Mouse (Mus musculus): ENCODE results near the gene Coq4.
"Not testable (repeated sequence)": the region's sequence is repeated elsewhere in the genome, so short reads cannot be mapped to it uniquely, and the experiment has no call there.

Coq4 gene

DNA sequence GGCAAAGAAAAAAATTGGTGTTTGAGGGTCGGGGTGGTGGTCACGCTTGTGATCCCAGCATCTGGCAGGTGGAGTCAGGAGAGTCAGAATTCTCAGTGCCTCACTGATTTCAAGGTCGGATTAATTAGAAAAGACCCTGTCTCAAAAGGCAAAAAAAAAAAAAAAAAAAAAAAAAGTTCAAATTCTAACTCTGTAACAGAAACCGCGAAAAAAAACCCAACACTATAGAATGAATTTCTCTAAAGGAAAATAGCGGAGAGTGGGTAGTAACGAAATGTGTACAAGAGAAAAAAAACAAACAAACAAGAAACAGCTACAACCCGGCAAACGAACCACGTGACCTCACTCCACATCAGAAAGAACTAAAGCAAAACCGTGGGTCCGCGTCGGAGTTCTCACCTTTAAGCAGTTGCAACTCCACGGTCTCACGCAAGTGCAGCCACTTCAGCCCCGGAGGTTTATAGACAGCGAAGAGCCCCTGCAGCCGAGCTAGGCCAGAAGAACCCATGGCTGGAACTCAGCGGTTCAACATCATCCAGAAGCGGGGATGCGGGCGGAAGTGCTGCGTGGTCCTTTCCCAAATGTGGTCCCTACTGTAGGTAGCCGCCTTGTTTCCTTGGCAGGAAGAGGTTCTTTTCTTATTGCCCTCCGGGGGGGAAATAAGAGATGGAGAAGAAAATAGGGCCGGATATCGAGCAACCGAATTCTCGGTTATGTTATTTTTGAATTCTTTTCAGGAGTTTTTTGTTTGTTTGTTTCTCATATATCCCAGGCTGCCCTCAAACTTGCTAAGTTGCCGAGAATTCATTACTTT, at the start of gene Coq4:
Coq4 (plus strand) TSS at position 390 of the 814 bp plus-strand sequence.
- peak; percentile 93 for DNase-seq (ENCODE audit: low spot score)

DNA sequence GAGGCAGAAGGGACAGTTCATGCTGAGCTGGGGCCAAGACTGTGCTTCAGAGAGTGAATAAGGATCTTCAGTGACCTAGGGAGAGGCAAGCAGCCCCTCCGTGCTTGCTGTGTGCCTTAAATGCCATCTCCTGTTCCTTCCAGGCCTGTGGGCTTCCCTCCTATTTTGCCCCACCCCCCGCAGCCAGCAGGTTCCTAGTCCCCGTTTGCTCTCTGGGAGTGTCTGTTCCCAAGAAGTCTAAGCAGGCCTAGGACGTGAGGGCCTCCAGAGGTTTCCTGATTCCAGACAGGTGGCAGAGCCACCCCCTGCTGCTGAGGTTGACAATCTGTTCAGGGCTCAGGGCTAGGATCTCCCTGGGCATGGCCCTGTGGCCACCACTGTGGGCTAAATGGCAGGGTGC, 48.5 kb upstream of the Coq4 start:
- DNase-seq (ENCODE audit: low spot score): no peak

DNA sequence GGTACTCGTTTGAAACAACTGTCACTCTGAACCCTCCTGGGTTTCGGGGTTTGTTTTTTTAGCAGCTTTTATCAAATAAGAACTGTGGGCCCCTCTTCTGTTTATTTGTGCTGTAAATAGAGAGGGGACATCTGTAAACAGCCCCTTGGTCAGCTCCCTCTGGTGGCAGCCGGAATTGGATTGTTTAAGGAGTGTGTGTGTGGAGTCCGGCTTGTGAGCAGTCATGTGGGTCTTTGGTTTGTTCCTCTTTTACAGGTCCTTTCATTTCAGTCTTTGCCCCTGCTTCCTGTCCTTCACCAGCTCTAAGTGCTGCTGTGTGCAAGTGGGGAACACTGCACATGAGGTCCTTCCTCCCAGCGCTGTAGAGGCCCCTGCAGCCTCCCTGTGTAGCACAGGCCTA, 47.9 kb upstream of the Coq4 start:
- no peak for DNase-seq (ENCODE audit: low spot score)

DNA sequence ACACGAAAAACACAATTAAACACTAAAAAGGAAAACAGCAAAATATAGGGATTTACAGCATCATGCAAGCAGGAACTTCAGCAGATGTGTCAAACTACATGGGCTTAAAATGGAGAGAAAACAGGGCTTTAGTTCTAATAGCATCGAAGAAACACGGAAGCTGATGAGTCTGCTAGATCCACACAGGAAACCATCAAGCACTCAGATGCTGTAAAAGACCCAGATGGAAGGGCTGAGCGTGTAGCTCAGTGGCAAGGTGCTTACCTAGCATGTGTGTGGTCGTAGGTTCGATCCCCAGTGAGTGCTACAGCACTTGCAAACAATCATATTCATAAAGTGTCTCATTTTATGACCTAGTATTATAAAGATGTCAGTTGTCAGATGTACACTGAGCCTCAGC, 46.1 kb upstream of the Coq4 start:
- DNase-seq (ENCODE audit: low spot score): no peak

DNA sequence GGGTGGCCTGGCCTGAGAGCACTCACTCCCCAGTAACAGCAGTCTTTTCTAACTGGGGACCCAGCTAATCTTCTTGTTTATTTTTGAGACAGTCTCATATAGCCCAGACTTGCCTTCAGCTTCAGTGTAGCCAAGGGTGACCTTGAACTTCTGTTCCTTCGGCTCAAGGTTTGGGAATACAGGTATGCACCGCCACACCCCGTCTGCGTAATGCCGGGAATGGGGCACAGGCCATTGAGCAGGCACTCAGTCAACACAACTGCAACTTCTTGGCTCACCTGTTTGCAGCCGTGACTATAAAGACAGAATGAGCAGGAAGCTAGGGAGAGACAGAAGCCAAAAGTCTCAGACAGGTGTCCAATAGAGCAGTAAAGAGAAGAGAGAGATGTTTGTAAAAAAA, 43.0 kb upstream of the Coq4 start:
- DNase-seq (ENCODE audit: low spot score): no peak

DNA sequence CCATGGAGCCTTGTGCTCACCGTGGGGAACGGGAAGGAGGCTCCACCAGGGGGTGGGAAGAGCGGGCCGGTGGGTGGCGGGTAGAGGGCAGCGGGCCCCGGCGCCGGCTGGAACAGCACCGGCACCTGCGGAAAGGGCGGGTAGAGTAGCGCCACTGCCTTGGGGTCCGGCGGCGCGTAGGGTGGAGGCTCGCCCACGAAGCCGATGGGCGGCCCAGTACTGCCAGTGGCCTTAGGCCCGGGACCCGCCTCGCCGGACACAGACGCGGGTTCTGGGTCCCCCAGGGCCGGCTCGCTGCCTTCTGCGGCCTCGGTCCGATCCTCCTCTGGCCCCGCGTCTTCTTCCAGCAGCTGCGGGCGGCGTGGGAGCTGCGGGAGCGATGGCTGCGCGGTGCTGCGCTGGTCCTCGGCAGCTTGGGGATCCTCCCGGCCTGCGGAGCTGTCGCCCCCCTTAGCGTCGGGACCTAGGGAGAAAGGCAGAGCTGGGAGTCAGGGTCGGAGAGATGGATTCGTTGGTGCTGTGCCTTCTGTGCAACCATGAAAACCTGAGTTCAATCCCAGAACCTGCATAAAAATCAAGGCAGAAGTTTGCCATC, 40.0 kb upstream of the Coq4 start:
- DNase-seq (ENCODE audit: low spot score): no peak

DNA sequence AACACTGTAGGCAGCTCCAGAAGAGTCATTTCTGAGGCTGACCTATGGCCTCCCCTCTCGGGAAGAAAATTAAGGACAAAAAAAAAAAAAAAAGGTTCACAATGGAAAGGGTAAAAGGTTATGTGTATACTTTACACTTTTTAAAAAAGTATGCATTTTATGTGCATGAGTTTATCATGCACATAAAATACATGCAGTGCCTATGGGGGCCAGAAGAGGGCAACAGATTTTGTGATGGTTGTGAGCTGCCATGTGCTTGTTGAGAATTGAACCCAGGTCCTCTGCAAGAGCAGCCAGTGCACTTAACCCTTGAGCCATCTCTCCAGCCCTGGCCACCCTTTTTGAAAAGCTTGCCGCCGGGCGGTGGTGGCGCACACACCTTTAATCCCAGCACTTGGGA, 39.4 kb upstream of the Coq4 start:
- DNase-seq (ENCODE audit: low spot score): no peak

DNA sequence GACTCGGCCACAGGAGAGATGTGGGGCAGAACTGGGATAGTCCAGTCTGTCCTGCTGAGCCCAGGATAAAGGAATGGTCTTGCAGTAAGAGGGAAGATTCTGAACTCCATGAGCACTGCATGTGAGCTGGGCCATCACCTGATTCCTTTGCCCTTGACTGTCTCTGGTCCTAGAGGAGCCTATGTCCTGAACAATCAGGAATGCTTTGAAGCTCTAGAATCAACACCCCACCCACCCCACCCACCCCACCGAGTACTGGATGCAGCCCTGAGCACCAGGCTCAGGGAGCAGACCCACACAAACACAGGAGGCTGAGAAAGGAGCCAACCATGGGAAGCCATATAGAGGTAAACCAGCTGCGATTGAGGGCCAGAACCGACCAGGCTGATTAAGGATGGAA, 38.8 kb upstream of the Coq4 start:
- DNase-seq (ENCODE audit: low spot score): no peak

DNA sequence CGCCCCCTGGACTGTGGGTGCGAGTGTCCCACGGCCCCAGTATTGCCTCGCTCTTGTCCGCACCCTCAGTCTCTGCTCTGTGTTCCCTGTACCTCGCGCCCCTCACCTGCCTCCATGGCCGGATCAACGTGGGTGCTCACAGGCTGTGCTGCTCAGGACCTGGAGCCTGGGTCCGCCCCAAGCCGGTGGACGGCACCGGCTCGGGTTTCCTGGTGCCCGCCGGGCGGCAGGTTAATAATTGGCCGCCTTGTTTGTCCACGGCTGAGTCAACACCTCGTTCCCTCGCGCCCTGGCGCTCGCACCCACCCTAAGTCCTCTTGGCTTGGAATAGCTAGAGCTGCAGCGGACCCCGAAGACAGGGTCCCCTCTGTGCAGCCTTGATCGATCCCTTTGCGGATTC, 35.8 kb upstream of the Coq4 start, which contains the start of gene Gm13420:
Gm13420 (minus strand) TSS at position 189 of the 400 bp plus-strand sequence.
- peak; percentile 28 for DNase-seq (ENCODE audit: low spot score)

DNA sequence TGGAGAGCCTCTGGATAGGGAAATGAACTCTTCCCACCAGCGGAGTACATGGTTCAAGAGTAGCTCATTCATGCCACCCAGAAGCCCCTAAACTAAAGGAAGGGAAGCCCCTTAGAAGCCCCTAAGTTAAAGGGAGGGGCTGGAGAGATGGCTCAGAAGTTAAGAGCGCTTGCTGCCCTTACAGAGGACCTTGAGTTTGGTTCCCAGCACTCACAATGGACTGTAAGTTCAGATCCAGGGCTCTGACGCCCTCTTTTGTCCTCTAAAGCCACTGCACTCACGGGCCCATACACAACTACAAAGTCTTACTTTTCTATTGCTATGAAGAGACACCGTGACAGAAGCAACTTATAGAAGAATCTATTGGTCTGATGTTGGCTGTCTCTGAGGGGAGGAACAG, 34.9 kb upstream of the Coq4 start:
- no peak for DNase-seq (ENCODE audit: low spot score)

DNA sequence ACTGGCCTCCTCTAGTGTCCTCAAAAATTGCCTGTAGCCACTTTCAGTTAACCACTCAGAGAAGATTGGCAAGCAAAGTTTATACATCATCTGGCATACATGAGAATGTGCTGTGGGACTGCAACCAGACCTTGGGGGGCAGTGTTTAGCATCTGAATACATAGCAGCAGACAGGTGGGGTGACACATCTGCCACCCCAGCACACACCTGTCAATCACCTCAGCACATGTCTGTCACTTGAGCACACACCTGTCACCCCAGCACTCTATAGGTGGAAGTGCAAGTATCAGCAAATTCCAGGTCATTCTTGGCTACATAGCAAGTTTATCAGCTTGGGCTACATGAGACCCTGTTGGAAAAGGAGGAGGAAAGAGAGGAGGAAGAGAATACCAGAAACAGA, 31.6 kb upstream of the Coq4 start:
- no peak for DNase-seq (ENCODE audit: low spot score)

DNA sequence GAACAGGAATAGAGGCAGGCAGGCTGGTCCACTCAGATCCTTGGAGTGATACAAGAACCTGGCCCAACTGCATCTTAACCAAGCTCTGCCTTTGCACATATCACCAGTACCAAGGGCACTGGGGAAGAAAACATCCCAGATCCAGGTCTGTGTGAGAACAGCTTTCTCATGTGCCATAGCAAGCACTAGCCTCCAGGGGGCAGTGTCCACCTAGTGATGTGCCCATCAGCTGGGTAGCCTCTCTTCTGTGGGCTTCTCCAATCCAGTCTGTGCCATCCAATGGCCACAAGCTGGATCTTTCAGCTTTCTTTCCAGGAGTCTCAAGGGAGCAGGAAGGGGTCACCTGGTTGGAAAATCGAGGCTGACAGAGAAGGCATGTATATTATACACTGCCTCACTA, 22.5 kb upstream of the Coq4 start:
- peak; percentile 69 for DNase-seq (ENCODE audit: low spot score)

DNA sequence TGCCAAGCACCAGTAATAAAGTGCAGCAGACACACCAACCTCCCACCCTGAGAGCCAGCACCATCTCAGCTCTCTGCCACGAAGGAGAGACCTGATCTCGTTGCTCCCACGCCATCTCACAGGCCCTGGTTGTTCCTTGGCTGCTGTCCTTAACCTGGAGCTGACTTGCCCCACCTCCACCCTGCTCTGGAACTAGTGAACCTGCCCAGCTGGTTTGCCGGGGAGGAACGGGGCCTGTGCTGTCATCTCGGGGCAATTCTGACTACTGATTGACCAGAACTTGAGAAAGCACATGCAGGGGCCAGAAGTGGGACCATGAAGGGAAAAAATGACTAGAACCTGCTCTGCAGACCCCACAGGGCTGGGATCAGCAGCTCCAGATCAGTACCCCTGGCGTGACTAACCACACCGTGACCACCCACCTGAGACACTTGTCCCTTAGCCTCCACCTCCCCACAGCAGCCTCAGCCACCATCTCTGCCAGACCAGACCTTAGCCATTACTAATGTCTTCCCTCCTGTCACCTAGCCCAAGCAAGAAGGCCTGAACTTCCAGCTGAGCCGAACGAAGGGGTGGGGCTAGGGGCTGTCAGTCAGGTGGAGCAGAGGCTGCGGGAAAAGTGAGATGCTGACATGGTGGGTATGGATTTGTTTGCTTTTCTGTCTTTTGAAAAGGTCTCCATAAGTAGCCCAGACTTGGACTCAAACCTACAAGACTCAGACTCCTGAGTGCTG, 19.1 kb upstream of the Coq4 start:
- peak; percentile 32 for DNase-seq (ENCODE audit: low spot score)

DNA sequence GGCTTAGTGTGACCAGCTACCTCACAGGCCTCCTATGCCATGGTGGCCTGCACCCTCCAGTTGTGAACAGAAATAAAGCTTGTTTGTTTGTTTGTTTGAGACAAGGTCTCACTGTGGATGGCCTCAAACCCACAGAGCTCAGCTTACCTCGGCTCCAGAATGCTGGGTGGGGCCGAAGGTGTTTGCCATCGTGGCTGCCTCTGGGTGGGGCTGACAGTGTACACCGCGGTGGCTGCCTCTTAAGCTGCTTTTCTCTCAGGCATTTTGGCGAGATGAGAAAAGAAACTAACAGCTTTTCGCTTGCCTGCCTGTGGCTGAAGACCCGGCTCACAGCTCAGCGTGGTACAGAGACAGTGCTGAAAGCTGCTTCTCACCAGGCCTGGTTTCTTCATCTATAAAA, 18.4 kb upstream of the Coq4 start:
- no peak for DNase-seq (ENCODE audit: low spot score)

DNA sequence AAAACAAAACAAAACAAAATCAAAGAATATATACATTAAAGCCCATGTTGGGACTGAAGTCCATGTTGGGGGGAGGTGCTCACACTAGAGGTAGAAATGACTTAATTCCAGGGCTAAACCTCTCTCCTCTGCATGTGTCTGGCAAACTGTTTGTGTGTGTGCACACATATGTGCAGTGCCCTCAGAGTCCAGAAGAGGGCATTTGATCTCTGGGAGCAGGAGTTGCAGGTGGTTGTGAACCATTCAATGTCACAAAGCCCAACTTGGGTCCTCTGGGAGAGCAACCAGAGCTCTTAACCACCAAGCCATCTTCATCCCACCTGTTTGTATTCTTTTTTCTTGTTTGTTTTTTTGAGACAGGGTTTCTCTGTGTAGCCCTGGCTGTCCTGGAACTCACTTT, 17.1 kb upstream of the Coq4 start:
- no peak for DNase-seq (ENCODE audit: low spot score)

DNA sequence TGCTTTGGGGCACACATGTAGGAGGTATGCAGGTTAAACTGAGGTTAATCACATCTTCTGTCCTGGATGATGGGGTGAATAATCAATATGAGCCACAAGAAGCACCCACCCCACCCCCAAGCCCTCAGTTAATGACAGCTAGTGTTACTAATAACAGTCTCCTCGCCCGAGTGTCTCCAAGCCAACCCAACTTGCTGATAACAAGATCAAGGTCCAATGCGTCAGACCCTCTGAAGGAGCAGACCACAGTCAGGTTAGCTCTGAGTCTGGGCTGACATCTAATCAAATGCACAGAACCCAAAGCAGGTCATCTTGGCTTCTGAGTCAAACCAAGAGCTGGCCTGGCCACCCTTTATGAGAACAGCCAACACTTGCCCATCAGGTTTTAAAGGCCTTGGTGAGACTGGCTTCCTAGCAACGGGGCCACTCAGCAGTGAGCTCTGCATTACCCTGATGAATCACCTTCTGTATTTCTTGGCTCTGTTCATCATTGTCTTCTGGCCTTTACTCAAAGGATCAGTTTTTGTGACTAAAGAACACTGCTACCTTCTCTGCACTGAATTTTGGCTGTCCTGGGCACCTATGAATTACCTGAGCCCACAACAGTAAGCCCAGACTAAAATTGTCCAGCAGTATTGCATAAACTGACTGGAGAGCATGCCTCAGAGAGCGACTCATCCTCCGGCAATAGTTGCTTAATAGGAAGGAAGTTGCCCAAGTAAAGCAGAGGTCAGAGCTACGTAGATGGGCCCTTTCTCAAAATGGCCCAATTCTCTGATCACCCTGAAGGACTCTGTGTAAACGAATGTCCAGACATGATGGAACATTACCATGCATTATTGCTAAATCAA, 15.5 kb upstream of the Coq4 start:
- DNase-seq (ENCODE audit: low spot score): peak; percentile 25

DNA sequence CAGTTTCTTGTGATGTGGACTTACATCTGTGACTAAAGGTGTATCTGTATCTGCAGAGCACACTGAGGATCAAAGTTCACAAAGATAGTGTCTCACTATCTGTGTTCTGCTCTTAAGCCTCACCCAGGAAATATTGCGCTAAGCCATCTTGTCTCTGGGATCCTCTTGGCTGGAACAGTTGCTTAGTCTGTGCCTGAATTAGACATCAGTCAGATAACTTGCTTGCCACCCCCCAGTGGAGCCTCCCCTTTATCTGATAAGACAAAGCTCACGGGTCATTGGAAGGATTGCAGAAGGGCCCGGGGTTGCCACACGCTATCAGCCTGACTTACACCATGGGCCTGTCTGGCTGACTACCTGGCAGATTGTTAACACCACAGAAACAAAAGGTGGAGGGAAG, 14.0 kb upstream of the Coq4 start:
- DNase-seq (ENCODE audit: low spot score): no peak

DNA sequence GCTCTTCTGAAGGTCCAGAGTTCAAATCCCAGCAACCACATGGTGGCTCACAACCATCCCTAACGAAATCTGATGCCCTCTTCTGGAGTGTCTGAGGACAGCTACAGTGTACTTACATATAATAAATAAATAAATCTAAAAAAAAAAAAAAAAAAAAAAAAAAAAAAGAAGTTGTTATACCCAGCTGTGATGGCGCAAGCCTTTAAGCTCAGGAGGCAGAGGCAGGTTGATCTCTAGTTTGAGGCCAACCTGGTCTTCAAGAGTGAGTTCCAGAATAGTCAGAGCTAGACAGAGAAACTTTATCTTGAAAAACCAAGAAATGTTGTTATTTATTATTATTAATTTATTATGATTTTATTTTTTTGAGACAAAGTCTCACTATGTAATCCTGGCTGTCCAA, 6.0 kb upstream of the Coq4 start:
- DNase-seq (ENCODE audit: low spot score): not testable (repeated sequence)

DNA sequence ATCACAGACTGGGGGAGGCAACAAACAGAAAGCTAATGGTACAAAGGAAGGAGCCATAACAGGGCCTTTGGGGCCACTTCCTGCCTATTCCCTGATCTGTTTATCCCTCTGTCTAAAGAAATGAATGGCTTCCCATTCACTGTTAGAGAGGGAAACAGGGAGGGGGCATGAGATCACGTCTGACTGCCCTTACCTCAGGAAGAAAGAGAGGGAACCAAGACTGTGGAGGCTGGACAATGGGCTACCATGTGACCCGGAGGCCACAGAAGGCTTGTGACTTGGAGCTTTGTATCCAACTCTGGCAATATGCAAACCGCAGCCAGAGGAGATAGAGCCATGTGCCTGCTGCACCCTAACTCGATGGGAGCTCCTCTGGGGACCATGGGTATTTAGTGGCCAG, 3.0 kb upstream of the Coq4 start:
- DNase-seq (ENCODE audit: low spot score): peak; percentile 32

DNA sequence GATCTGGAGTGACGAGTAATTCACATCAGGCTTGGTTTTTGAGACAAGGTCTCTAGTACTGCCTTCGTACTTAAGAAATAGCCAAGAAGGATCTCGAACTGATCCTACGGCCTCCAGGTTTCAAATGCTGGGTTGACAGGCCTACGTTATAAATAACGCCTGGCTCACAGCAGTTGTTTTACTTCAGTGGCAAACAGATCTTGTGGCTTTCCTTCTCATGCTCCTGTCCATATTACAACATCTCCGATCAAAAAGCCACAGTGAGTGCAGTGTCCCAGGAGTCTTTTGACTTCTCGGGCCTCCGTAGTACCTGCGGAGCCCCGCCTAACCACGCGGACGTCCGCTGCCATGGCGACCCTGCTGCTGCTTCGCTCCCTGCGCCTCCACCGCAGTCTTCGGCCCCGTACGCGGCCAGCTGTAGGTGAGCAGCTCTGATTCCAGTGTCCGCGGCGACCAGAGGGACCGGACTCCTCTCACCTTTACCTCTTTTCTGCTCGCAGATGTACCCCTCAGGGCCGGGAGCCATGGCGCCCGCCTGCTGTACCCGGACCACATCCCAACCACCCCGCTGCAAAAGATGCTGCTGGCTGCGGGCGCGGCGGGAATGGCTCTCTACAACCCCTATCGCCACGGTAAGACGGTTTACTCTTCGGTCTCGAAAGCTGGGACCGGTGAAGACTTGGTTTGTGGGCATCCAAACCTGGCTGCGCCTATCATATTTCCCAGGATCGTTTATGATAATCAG, 816 bp downstream of the Coq4 start, which contains the start of gene Trub2:
Trub2 (minus strand) TSS at position 566 of the 745 bp plus-strand sequence.
- peak; percentile 85 for DNase-seq (ENCODE audit: low spot score)

DNA sequence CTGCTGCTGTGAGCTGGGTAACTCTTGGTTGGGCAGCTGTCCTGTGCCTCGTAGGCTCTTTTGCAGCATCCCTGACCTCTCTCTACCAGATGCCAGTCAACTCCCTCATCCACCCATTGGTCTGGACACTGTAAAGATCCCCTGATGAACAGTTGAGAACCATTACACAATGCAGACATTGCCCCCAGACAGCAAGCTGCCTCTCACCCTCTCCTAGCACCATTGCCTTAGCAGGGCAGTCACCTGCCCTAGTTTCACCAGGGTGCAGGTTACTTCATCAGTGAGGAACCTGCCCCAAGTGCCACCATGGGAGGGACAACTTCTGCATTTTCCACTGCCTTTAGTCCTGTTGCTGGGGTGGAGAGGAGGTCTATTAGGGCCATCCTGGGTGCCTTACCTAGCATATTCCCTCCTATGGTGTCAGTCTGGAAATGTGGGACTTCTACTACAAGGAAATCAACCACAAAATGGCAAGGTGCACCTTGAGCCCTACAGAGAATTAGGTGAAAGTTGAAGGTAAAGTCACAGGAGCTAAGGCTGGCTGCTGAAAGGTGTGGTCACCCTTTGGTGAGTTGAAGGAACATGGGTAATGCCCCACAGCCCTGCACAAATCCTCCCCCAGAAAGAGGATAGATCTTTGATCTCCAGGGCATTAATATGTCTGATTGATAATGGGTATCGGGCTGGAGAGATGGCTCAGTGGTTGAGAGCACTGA, 5.6 kb downstream of the Coq4 start:
- no peak for DNase-seq (ENCODE audit: low spot score)

Measured in lung, postnatal 25 days (tissue).